Mouse (Mus musculus) urinary bladder, postnatal 4 days (tissue): Measurements from ENCODE around the gene Zfp750.

Source experiments
- DNase-seq, 2 experiments: peaks; one replicate each; pipeline ENCODE4 v3.0.0; 2021 to 2022; ENCODE audit warnings: low spot score in 2 of 2

Gene Zfp750

GRCm38 (mm10) chr11:121519131-121519530, at the start of gene Zfp750:
Zfp750 (minus strand) TSS chr11:121519333.
- no peak for DNase-seq

- no peak for DNase-seq
These were observed 45.1 kb upstream of the Zfp750 start for GRCm38 (mm10) chr11:121564265-121564664.

GRCm38 (mm10) chr11:121563312-121563711, 44.2 kb upstream of the Zfp750 start:
- DNase-seq, result no peak

- no peak for DNase-seq
These were observed 41.1 kb upstream of the Zfp750 start for GRCm38 (mm10) chr11:121560294-121560663.

GRCm38 (mm10) chr11:121559527-121560293, 40.6 kb upstream of the Zfp750 start:
- DNase-seq, result no peak

- no peak for DNase-seq
These were observed 39.4 kb upstream of the Zfp750 start for GRCm38 (mm10) chr11:121558522-121558921.

- no peak for DNase-seq
These were observed 38.8 kb upstream of the Zfp750 start for GRCm38 (mm10) chr11:121557946-121558345.

- DNase-seq, result no peak
These were observed 37.6 kb upstream of the Zfp750 start for GRCm38 (mm10) chr11:121556727-121557126.

GRCm38 (mm10) chr11:121553458-121553857, 34.3 kb upstream of the Zfp750 start:
- DNase-seq, result no peak

- no peak for DNase-seq
These were observed 33.8 kb upstream of the Zfp750 start for GRCm38 (mm10) chr11:121552846-121553457.

GRCm38 (mm10) chr11:121552167-121552566, 33.0 kb upstream of the Zfp750 start:
- no peak for DNase-seq

- DNase-seq, result no peak
These were observed 32.2 kb upstream of the Zfp750 start for GRCm38 (mm10) chr11:121551206-121551799.

- DNase-seq, result no peak
These were observed 30.9 kb upstream of the Zfp750 start for GRCm38 (mm10) chr11:121549843-121550647.

- DNase-seq, result no peak
These were observed 30.1 kb upstream of the Zfp750 start for GRCm38 (mm10) chr11:121548996-121549842.

GRCm38 (mm10) chr11:121547925-121548324, 28.8 kb upstream of the Zfp750 start:
- DNase-seq, result no peak

- DNase-seq, result no peak
These were observed 28.1 kb upstream of the Zfp750 start for GRCm38 (mm10) chr11:121547234-121547633.

GRCm38 (mm10) chr11:121545398-121546034, 26.4 kb upstream of the Zfp750 start:
- DNase-seq, result no peak

- no peak for DNase-seq
These were observed 25.7 kb upstream of the Zfp750 start for GRCm38 (mm10) chr11:121544755-121545397.

GRCm38 (mm10) chr11:121543922-121544321, 24.8 kb upstream of the Zfp750 start:
- DNase-seq, result peak in 1 of 2 experiments; percentile 63

GRCm38 (mm10) chr11:121543287-121543856, 24.2 kb upstream of the Zfp750 start:
- DNase-seq, result no peak
